ENCODE assay signal across 9 mouse cellular contexts in the genomic region with DNA sequence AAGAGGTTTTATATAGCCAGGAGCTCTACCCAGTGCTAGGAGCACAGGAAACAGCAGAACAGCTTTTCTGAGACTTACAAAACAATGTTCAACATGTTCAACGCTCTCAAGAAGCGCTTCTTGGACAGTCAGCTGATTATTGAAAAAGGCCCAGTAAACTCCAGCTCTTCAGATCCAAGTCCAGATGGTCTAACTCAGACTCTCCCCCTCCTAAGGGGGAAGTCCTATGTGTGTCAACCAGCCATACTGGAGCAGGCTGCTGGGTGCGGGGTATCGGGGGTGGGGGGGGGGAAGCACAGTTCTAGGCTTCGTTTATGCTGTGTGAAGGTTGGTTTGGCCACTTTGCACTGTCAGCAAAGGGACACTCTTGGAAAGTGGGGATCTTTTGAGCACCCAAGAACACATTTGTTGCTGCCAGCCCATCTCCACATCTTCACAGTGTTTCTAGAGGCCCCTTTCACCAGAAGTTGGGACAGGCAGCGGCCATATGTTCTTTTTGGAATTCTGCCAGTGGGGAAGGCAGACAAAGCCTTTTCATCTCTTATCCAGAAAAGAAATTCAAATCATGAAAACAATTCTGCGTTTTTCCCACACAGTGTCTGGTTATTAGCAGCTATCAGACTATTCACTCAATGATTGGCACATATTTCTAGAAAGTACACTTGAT.
DNase-seq lines count a peak whose midpoint lies in the region; ATAC-seq and TF ChIP-seq lines count a peak whose summit lies in the region.
"Had no signal": no experiment of that assay in that cellular context is flagged by ENCODE, and none has a peak within 500 bp of the region (broad histone marks: within the 10 kb centered on the region; RNA-seq: fewer than 3 reads in every experiment).

No protein-coding gene starts in this region.

- TF ChIP-seq CTCF in heart, postnatal 0 days (IDR thresholded peaks at IDR 0.05; ENCODE audit: low read depth) = no peak
- no peak for TF ChIP-seq CTCF in gastrocnemius, adult 2 months (IDR thresholded peaks at IDR 0.05)

- peak; percentile 47; the same call in 1 of the 2 replicates for ATAC-seq in heart, postnatal 0 days (ENCODE audit: insufficient read depth, low read depth)
- no peak for ATAC-seq in midbrain, embryonic 14.5 days (ENCODE audit: low FRiP score, low TSS enrichment)
- ATAC-seq in midbrain, embryonic 13.5 days = no peak
- ATAC-seq in stomach, embryonic 14.5 days (ENCODE audit: insufficient number of reproducible peaks, insufficient read depth, low FRiP score, low read depth) = peak; percentile 58; the same call in 1 of the 2 replicates
- no peak for ATAC-seq in CD4-positive, CD25-positive, alpha-beta regulatory T cell, adult 4 months

- H3K9ac ChIP-seq in heart, postnatal 0 days (replicated peaks; ENCODE audit: low read depth, low read length) = no peak overlapping the region
- H3K9ac ChIP-seq in midbrain, embryonic 14.5 days (replicated peaks; ENCODE audit: low read length) = no peak overlapping the region
- H3K9ac ChIP-seq in midbrain, embryonic 13.5 days (replicated peaks) = no peak overlapping the region
- no peak overlapping the region for H3K9ac ChIP-seq in stomach, embryonic 14.5 days (replicated peaks; ENCODE audit: low read depth, low read length)

- no peak for DNase-seq in heart, postnatal 0 days (ENCODE audit: low spot score)
- DNase-seq in heart, adult 8-10 months (ENCODE audit: low spot score) = no peak
- DNase-seq in midbrain, embryonic 14.5 days = peak; percentile 39
- DNase-seq in heart, postnatal 4 days = peak; percentile 53
- DNase-seq in gastrocnemius, adult 2 months = no peak

- no peak for TF ChIP-seq EP300 in heart, postnatal 0 days (IDR thresholded peaks at IDR 0.05; ENCODE audit: low read depth)

- H3K27me3 ChIP-seq in heart, postnatal 0 days (ENCODE audit: control insufficient read depth, insufficient read depth, low read length) = no peaks in the 10 kb centered on the region
- H3K27me3 ChIP-seq in midbrain, embryonic 14.5 days (ENCODE audit: control insufficient read depth, insufficient read depth, low read length) = no peaks in the 10 kb centered on the region
- no peaks in the 10 kb centered on the region for H3K27me3 ChIP-seq in midbrain, embryonic 13.5 days
- no peaks in the 10 kb centered on the region for H3K27me3 ChIP-seq in stomach, embryonic 14.5 days (ENCODE audit: control insufficient read depth, insufficient read depth, low read length)

- H3K9me3 ChIP-seq in heart, postnatal 0 days (replicated peaks; ENCODE audit: control insufficient read depth, low read length) = no peaks in the 10 kb centered on the region
- H3K9me3 ChIP-seq in midbrain, embryonic 14.5 days (ENCODE audit: control insufficient read depth, low read length) = no peaks in the 10 kb centered on the region
- no peaks in the 10 kb centered on the region for H3K9me3 ChIP-seq in midbrain, embryonic 13.5 days
- no peaks in the 10 kb centered on the region for H3K9me3 ChIP-seq in stomach, embryonic 14.5 days (ENCODE audit: control insufficient read depth, low read depth, low read length)

- H3K36me3 ChIP-seq in heart, postnatal 0 days (replicated peaks; ENCODE audit: control insufficient read depth, insufficient read depth, low read length) = no peaks in the 10 kb centered on the region
- no peaks in the 10 kb centered on the region for H3K36me3 ChIP-seq in midbrain, embryonic 14.5 days (ENCODE audit: control insufficient read depth, insufficient read depth, low read length)
- H3K36me3 ChIP-seq in midbrain, embryonic 13.5 days = no peaks in the 10 kb centered on the region
- no peaks in the 10 kb centered on the region for H3K36me3 ChIP-seq in stomach, embryonic 14.5 days (ENCODE audit: control insufficient read depth, insufficient read depth, low read length)

- no peak overlapping the region for H3K4me3 ChIP-seq in heart, postnatal 0 days (ENCODE audit: low read depth, low read length)
- no peak overlapping the region for H3K4me3 ChIP-seq in midbrain, embryonic 14.5 days (replicated peaks; ENCODE audit: low read depth, low read length)
- no peak overlapping the region for H3K4me3 ChIP-seq in midbrain, embryonic 13.5 days (replicated peaks)
- H3K4me3 ChIP-seq in stomach, embryonic 14.5 days (ENCODE audit: low read depth, low read length) = no peak overlapping the region
- H3K4me3 ChIP-seq in gastrocnemius, adult 2 months = no peak overlapping the region
- H3K4me3 ChIP-seq: left cerebral cortex, adult 2 months had no signal

- WGBS in heart, postnatal 0 days = 51% methylated on average over 7 of the region's 7 CpGs
- 85% methylated on average over 7 of the region's 7 CpGs for WGBS in midbrain, embryonic 14.5 days
- WGBS in midbrain, embryonic 13.5 days = 80% methylated on average over 7 of the region's 7 CpGs
- WGBS in stomach, embryonic 14.5 days = 52% methylated on average over 7 of the region's 7 CpGs

- H3K27ac ChIP-seq in heart, postnatal 0 days (ENCODE audit: low read depth) = 0 out of 2 replicates have a peak overlapping the region, but pooled peaks have one; percentile 20
- no peak overlapping the region for H3K27ac ChIP-seq in midbrain, embryonic 14.5 days (replicated peaks; ENCODE audit: low read depth, low read length)
- no peak overlapping the region for H3K27ac ChIP-seq in midbrain, embryonic 13.5 days
- peak overlapping the region; percentile 79 for H3K27ac ChIP-seq in stomach, embryonic 14.5 days (ENCODE audit: low read length)
- no peak overlapping the region for H3K27ac ChIP-seq in gastrocnemius, adult 2 months
- H3K27ac ChIP-seq: left cerebral cortex, adult 2 months had no signal

- intact Hi-C loops in gastrocnemius, adult 2 months (cut with DNase I) = no loop called here

- peaks cover 10% of the 10 kb centered on the region; the same call in 1 of the 2 replicates for H3K4me1 ChIP-seq in heart, postnatal 0 days (ENCODE audit: control insufficient read depth, insufficient read depth)
- peaks cover 4% of the 10 kb centered on the region; the same call in 1 of the 2 replicates for H3K4me1 ChIP-seq in midbrain, embryonic 14.5 days (ENCODE audit: control insufficient read depth, insufficient read depth, low read length)
- peaks cover 4% of the 10 kb centered on the region; the same call in 1 of the 2 replicates for H3K4me1 ChIP-seq in midbrain, embryonic 13.5 days (replicated peaks)
- peaks cover 17% of the 10 kb centered on the region for H3K4me1 ChIP-seq in stomach, embryonic 14.5 days (ENCODE audit: control insufficient read depth, insufficient read depth, low read length)

- no peak overlapping the region for H3K4me2 ChIP-seq in heart, postnatal 0 days (ENCODE audit: low read depth, low read length)
- H3K4me2 ChIP-seq in midbrain, embryonic 14.5 days (ENCODE audit: low read length) = no peak overlapping the region
- H3K4me2 ChIP-seq in midbrain, embryonic 13.5 days (replicated peaks) = no peak overlapping the region
- H3K4me2 ChIP-seq in stomach, embryonic 14.5 days (replicated peaks; ENCODE audit: low read depth, low read length) = no peak overlapping the region

Comparison
In these comparisons a context has a peak if more than half of its experiments do, and no peak if none do; other contexts are left out.
1. DNase-seq: peak in midbrain, embryonic 14.5 days (single experiment) and heart, postnatal 4 days (single experiment); none in heart, postnatal 0 days (single experiment), heart, adult 8-10 months (single experiment) and gastrocnemius, adult 2 months (single experiment).
2. ATAC-seq: peak in heart, postnatal 0 days (single experiment) and stomach, embryonic 14.5 days (single experiment); none in midbrain, embryonic 14.5 days (single experiment), midbrain, embryonic 13.5 days (single experiment) and CD4-positive, CD25-positive, alpha-beta regulatory T cell, adult 4 months (single experiment).
3. H3K27ac ChIP-seq: peak in heart, postnatal 0 days (single experiment) and stomach, embryonic 14.5 days (single experiment); none in midbrain, embryonic 14.5 days (single experiment), midbrain, embryonic 13.5 days (single experiment) and gastrocnemius, adult 2 months (single experiment).